Mouse (Mus musculus) adrenal gland, adult 10 weeks (tissue): ENCODE measurements around the gene Fam171a2. TPM values are rescaled to one million over a fixed set of nuclear protein-coding genes. Genes with fewer than 3 reads are reported as not detected.

ENCODE experiments used
- polyA plus RNA-seq: library from polyadenylated mRNA; stranded (reverse); fragments of 350-450 nt; fragmentation: Illumina TruSeq; extraction: RNeasy Lipid Tissue Mini Kit (QIAGEN cat#74804); gene quantifications from one replicate; pipeline ENCODE4 v1.2.3, GENCODE M21; 2014; ENCODE audit warnings: low read depth, low replicate concordance

Gene Fam171a2
- not detected for polyA plus RNA-seq

GRCm38 (mm10) chr11:102447497-102447896 lies at the start of gene Fam171a2:
TSS of gene Fam171a2 (minus strand) at chr11:102447682.

DNA sequence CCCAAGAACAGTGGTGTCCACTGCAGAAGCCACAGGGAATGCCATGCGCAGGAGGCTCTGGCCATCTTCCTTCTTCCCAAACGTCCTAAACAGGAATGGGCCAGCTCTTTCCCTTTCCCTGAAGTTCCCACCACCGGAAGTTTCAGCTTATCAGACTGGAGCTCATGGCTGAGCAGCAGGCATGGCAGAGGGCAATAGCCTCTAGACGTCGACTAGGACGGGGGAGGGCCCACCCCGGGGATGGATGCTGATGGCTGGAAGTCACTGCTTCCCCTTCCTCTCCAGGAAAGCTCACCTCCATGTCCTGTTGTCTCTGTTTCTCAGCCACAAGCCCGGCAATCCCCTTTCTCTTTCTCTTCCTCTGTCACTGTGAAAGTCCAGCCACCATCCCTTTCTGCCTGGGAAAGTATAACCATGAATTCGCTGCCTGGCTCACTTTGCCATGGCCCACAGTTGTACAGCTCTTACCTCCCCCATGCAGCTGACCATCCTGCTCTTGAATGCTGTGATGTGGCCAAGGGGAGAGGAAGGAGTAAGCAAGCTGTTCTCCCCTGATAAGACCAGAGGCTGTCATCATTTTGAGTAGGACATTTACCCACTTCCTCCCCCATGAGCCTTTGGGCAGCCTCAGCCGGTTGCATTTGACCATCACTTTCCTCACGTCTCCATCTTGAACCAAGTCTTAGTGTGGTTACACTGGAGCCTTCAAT lies 22.3 kb upstream of the Fam171a2 start, which contains the start of gene Itga2b:
Itga2b (minus strand) TSS at position 475 of the 710 bp plus-strand sequence.

GRCm38 (mm10) chr11:102430121-102431017 lies 17.1 kb downstream of the Fam171a2 start, which contains the start of gene Grn:
TSS of gene Grn (plus strand) at chr11:102430315.

GRCm38 (mm10) chr11:102407834-102408215 lies 39.7 kb downstream of the Fam171a2 start, which contains the start of gene Slc25a39:
TSS of gene Slc25a39 (minus strand) at chr11:102407946.

DNA sequence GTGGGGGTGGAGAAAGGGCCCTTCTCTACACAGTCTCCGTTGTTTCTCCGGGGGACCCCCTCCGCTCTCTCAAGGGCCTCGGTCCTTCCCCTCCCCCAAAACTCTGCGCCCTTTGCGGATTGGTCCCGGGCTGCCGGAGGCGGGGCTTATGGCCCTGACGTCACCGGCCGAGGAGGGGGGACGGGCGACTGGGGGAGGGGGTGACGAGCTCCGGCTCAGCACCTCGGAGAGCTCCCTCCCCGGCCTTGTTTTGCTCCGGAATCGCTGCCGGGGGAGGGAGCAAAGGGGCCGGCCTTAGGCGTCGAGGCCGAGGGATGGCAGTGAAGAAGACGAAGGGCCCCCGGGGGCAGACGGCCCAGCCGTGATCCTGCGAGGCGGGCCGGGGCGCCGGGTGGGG lies 54.2 kb downstream of the Fam171a2 start, which contains the start of gene Rundc3a:
Rundc3a (plus strand) TSS at position 166 of the 397 bp plus-strand sequence.

Other genes with a start within 250 kb of the Fam171a2 start
- 1.4 TPM for gene Hdac5, start 217.5 kb downstream of the Fam171a2 start, polyA plus RNA-seq
- not detected for gene BC030867, start 198.8 kb downstream of the Fam171a2 start, polyA plus RNA-seq
- 0.23 TPM for gene Asb16, start 178.9 kb downstream of the Fam171a2 start, polyA plus RNA-seq
- 6.9 TPM for gene Tmub2, start 162.8 kb downstream of the Fam171a2 start, polyA plus RNA-seq
- gene Atxn7l3, start 151.1 kb downstream of the Fam171a2 start, polyA plus RNA-seq, result 11.0 TPM
- 34.9 TPM for gene Ubtf, start 127.9 kb downstream of the Fam171a2 start, polyA plus RNA-seq
- gene Slc4a1, start 81.5 kb downstream of the Fam171a2 start, polyA plus RNA-seq, result not detected
- gene Rundc3a, start 54.3 kb downstream of the Fam171a2 start, polyA plus RNA-seq, result 1.3 TPM
- gene Slc25a39, start 39.7 kb downstream of the Fam171a2 start, polyA plus RNA-seq, result 14.6 TPM
- gene Grn, start 17.4 kb downstream of the Fam171a2 start, polyA plus RNA-seq, result 11.8 TPM
- gene Itga2b, start 22.4 kb upstream of the Fam171a2 start, polyA plus RNA-seq, result not detected
- 24.7 TPM for gene Gpatch8, start 108.7 kb upstream of the Fam171a2 start, polyA plus RNA-seq
- gene Gm11627, start 131.8 kb upstream of the Fam171a2 start, polyA plus RNA-seq, result not detected
- gene Fzd2, start 156.7 kb upstream of the Fam171a2 start, polyA plus RNA-seq, result 2.2 TPM
- gene Meioc, start 216.0 kb upstream of the Fam171a2 start, polyA plus RNA-seq, result not detected